Mouse (Mus musculus) Patski (cell line): ENCODE results near the gene Cux1. TPM values are rescaled to one million over a fixed set of nuclear protein-coding genes. Genes with fewer than 3 reads are reported as not detected.

ENCODE experiments used
- ATAC-seq: fragments of 100-300 bp; one replicate; pipeline ENCODE4 v1.8.0; 2021
- CTCF ChIA-PET: fragments of 350-600 bp; sonication (Branson Sonifier 250); formaldehyde crosslinking; loops from one replicate; lab custom pipeline; 2022; ENCODE audit warnings: inconsistent platforms; lab: Charles Lee
- POLR2A ChIA-PET: fragments of 350-600 bp; sonication (Branson Sonifier 250); formaldehyde crosslinking; loops from one replicate; lab custom pipeline; 2022; ENCODE audit warnings: antibody characterized with exemption, inconsistent platforms; lab: Charles Lee
- DNase-seq: peaks from one replicate; pipeline ENCODE4 v3.0.0-alpha.2; 2011; ENCODE audit warnings: low read depth, low spot score
- H3K27me3 ChIP-seq: fragments of 371-371 bp; one replicate; pipeline ENCODE4 v1.5.1; 2021
- CTCF ChIP-seq: fragments of 100-300 bp; IDR thresholded peaks from one replicate; pipeline ENCODE4 v1.5.1; 2021
- in situ Hi-C: fragments of 300-500 bp; cut with MboI; formaldehyde crosslinking; loops from 3 replicates; pipeline ENCODE4 v1.11.1; 2018; ENCODE audit warnings: low pct_unique_long_range_greater_than_20kb, mixed read lengths
- polyA plus RNA-seq: library from polyadenylated mRNA; unstranded; gene quantifications from one replicate; pipeline ENCODE4 v1.2.3, GENCODE M21; 2021

The Cux1 gene
- polyA plus RNA-seq, 1 experiment from 2014 or later: 166 TPM

- POLR2A ChIA-PET: interaction anchor here (0.6 to 1.1 kb wide), 2 partner anchors 14 to 39 kb away, joined by 3 to 4 read pairs; no protein-coding TSS in a partner anchor
- ATAC-seq (no peak), DNase-seq (no peak)
- TF ChIP-seq CTCF: no peak
- H3K27me3 ChIP-seq: no peaks in the 10 kb centered on the region
- in situ Hi-C loops: no loop called here
- CTCF ChIA-PET: interaction anchor here (1.0 kb wide), 1 partner anchor 14 kb away, joined by 3 read pairs; no protein-coding TSS in a partner anchor
Observed at GRCm38 (mm10) chr5:136497301-136497700, 70.0 kb downstream of the Cux1 start.

- TF ChIP-seq CTCF: no peak
Observed at GRCm38 (mm10) chr5:136495581-136495980, 71.7 kb downstream of the Cux1 start.

GRCm38 (mm10) chr5:136494927-136495326, 72.4 kb downstream of the Cux1 start:
- ATAC-seq: no peak
- CTCF ChIA-PET: no interaction called here
- TF ChIP-seq CTCF: no peak
- no peaks in the 10 kb centered on the region for H3K27me3 ChIP-seq
- DNase-seq: no peak
- in situ Hi-C loops: no loop called here
- POLR2A ChIA-PET: no interaction called here

More at GRCm38 (mm10) chr5:136495581-136495980, 71.7 kb downstream of the Cux1 start:
- in situ Hi-C loops: no loop called here
- DNase-seq: no peak
- no peaks in the 10 kb centered on the region for H3K27me3 ChIP-seq
- ATAC-seq: no peak
- ChIA-PET POLR2A (no interaction called here), CTCF (no interaction called here)

- ChIA-PET POLR2A (no interaction called here), CTCF (no interaction called here)
- in situ Hi-C loops: no loop called here
- DNase-seq (no peak), ATAC-seq (no peak)
- H3K27me3 ChIP-seq: no peaks in the 10 kb centered on the region
- TF ChIP-seq CTCF: no peak
Observed at GRCm38 (mm10) chr5:136494288-136494687, 73.0 kb downstream of the Cux1 start.

- DNase-seq (no peak), ATAC-seq (no peak)
- ChIA-PET POLR2A (interaction anchor here (0.6 to 0.7 kb wide), 2 partner anchors 132 to 167 kb away, joined by 3 to 6 read pairs; no protein-coding TSS in a partner anchor), CTCF (interaction anchor here (0.7 to 1.3 kb wide), 3 partner anchors 9 to 79 kb away, joined by 3 to 7 read pairs (median 3); no protein-coding TSS in a partner anchor)
- in situ Hi-C loops: no loop called here
- no peaks in the 10 kb centered on the region for H3K27me3 ChIP-seq
- no peak for TF ChIP-seq CTCF
Observed at GRCm38 (mm10) chr5:136489450-136489849, 77.8 kb downstream of the Cux1 start.

GRCm38 (mm10) chr5:136488721-136489120, 78.6 kb downstream of the Cux1 start:
- no peak for TF ChIP-seq CTCF
- H3K27me3 ChIP-seq: no peaks in the 10 kb centered on the region
- DNase-seq (no peak), ATAC-seq (no peak)
- POLR2A ChIA-PET: interaction anchor here (0.6 to 0.8 kb wide), 3 partner anchors 30 to 168 kb away, joined by 3 to 6 read pairs (median 3); no protein-coding TSS in a partner anchor
- CTCF ChIA-PET: interaction anchor here (0.7 to 1.3 kb wide), 3 partner anchors 10 to 80 kb away, joined by 3 to 7 read pairs (median 3); no protein-coding TSS in a partner anchor
- in situ Hi-C loops: no loop called here

GRCm38 (mm10) chr5:136488223-136488622, 79.1 kb downstream of the Cux1 start:
- in situ Hi-C loops: no loop called here
- H3K27me3 ChIP-seq: no peaks in the 10 kb centered on the region
- TF ChIP-seq CTCF: no peak
- ChIA-PET POLR2A (interaction anchor here (0.8 kb wide), 1 partner anchor 30 kb away, joined by 3 read pairs; no protein-coding TSS in a partner anchor), CTCF (interaction anchor here (1.1 kb wide), 1 partner anchor 128 kb away, joined by 4 read pairs; no protein-coding TSS in a partner anchor)
- DNase-seq (no peak), ATAC-seq (no peak)

- CTCF ChIA-PET: interaction anchor here (1.1 kb wide), 1 partner anchor 128 kb away, joined by 4 read pairs; no protein-coding TSS in a partner anchor
- in situ Hi-C loops: no loop called here
- H3K27me3 ChIP-seq: no peaks in the 10 kb centered on the region
- no peak for ATAC-seq
- no peak for TF ChIP-seq CTCF
- POLR2A ChIA-PET: no interaction called here
- no peak for DNase-seq
Observed at GRCm38 (mm10) chr5:136487397-136488093, 79.7 kb downstream of the Cux1 start.

GRCm38 (mm10) chr5:136486401-136486800, 80.9 kb downstream of the Cux1 start:
- DNase-seq (no peak), ATAC-seq (no peak)
- ChIA-PET POLR2A (no interaction called here), CTCF (no interaction called here)
- H3K27me3 ChIP-seq: no peaks in the 10 kb centered on the region
- TF ChIP-seq CTCF: no peak
- in situ Hi-C loops: no loop called here

GRCm38 (mm10) chr5:136485397-136485796, 81.9 kb downstream of the Cux1 start:
- ATAC-seq: no peak
- in situ Hi-C loops: no loop called here
- ChIA-PET POLR2A (no interaction called here), CTCF (no interaction called here)
- DNase-seq: no peak
- no peaks in the 10 kb centered on the region for H3K27me3 ChIP-seq
- no peak for TF ChIP-seq CTCF

GRCm38 (mm10) chr5:136482434-136482833, 84.9 kb downstream of the Cux1 start:
- ChIA-PET POLR2A (interaction anchor here (0.6 kb wide), 1 partner anchor 121 kb away, joined by 4 read pairs; no protein-coding TSS in a partner anchor), CTCF (interaction anchor here (1.0 to 1.6 kb wide), 4 partner anchors 15 to 83 kb away, joined by 3 to 5 read pairs (median 4); no protein-coding TSS in a partner anchor)
- TF ChIP-seq CTCF: no peak
- in situ Hi-C loops: no loop called here
- H3K27me3 ChIP-seq: no peaks in the 10 kb centered on the region
- DNase-seq (no peak), ATAC-seq (no peak)
